Mouse (Mus musculus): ENCODE results near the gene Txnrd1. TPM values are rescaled to one million over a fixed set of nuclear protein-coding genes. Genes with fewer than 3 reads are reported as not detected.
A peak's percentile ranks its signal among the peaks of the same experiment; 100 is the strongest.

The Txnrd1 gene
- polyA plus RNA-seq, 1 experiment, result 50.9 TPM

DNA sequence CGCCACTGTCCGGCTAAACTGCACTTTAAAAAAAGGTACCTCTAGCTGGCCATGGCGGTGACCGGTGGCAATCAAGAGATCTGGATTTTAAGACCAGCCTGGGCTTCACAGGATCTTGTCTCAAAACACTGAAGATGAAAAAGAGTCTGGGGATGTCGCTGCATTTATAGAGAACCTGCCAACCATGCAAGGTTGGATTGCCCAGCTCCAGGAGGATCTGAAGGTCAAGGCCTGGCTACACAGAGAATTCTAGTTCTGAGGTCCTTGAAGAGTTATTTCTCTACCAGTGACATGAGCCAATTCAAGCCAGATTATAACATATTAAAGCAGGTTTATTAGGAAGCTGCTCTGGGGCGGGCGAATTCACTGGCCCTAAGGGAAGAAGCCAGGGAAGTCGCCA is 24.9 kb upstream of the Txnrd1 start:
- 85% methylated on average over 8 of the region's 8 CpGs for WGBS
- no peak for DNase-seq
- TF ChIP-seq POLR2A (IDR thresholded peaks at IDR 0.05; ENCODE audit: borderline replicate concordance, insufficient read depth, low read length) (no peak), CTCF (IDR thresholded peaks at IDR 0.05; ENCODE audit: borderline replicate concordance, insufficient read depth, low read depth, low read length) (no peak)
- no peak overlapping the region for H3K4me3 ChIP-seq (replicated peaks; ENCODE audit: insufficient read depth, low read depth, low read length)
- H3K4me1 ChIP-seq (ENCODE audit: control insufficient read depth, insufficient read depth, low read length), result no peaks in the 10 kb centered on the region; the same call in 1 of the 2 replicates
- no peak overlapping the region for H3K27ac ChIP-seq (ENCODE audit: insufficient read depth, low read length)
- no peaks in the 10 kb centered on the region for H3K27me3 ChIP-seq (ENCODE audit: control insufficient read depth, insufficient read depth, low read length)

DNA sequence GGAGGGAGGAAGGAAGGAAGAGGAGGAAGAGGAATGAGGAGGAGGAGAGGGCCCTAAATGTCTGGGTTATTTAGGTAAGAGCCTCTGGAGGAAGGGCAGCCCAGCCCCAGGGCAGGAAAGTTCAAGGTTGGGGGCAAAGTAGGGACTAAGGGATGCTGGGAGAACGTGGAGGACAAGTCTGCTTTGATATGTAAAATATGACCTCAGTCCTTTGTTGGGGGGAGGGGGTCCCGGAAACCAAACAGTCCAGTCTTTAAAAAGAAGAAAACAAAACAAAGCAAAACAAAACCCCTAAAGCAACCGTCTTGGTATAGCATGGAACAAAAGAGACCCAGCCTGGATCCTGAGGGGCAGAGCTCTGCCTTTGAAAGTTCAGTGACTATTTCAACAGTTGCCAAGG is 24.4 kb upstream of the Txnrd1 start:
- TF ChIP-seq POLR2A (IDR thresholded peaks at IDR 0.05; ENCODE audit: borderline replicate concordance, insufficient read depth, low read length), result no peak
- no peak for TF ChIP-seq CTCF (IDR thresholded peaks at IDR 0.05; ENCODE audit: borderline replicate concordance, insufficient read depth, low read depth, low read length)
- Histone ChIP-seq H3K4me1 (ENCODE audit: control insufficient read depth, insufficient read depth, low read length) (no peaks in the 10 kb centered on the region; the same call in 1 of the 2 replicates), H3K27me3 (ENCODE audit: control insufficient read depth, insufficient read depth, low read length) (no peaks in the 10 kb centered on the region), H3K4me3 (replicated peaks; ENCODE audit: insufficient read depth, low read depth, low read length) (no peak overlapping the region), H3K27ac (ENCODE audit: insufficient read depth, low read length) (no peak overlapping the region)
- DNase-seq, result no peak
- WGBS, result 47% methylated on average over 3 of the region's 3 CpGs

DNA sequence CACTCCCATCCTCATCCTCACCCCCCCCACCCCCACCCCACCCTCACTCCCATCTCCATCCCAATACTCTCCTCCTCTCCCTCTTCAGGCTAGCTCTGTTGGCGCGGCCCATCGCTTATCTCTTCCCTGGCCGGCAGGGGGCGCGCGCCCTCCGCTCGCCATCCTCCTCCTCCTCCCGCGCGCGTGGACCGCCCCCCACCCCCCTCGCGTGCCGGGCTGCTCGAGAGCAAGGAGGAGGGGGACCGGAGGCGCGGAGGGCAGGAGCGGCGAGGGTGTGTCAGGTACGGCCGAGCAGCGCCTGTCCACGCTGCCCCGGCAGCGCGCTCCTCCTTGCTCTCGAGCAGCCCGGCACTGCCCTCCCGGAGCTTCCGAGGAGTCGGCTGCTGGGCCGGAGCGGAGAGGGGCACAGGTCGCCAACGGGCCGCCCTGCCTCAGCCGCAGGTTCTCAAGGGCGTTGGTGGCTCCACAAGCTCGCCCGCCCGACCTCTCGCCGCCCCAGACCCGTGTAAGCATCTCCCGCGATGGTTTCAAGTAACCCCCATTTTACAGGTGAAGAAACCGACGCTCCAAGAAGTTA is 21.8 kb upstream of the Txnrd1 start:
- H3K4me1 ChIP-seq (ENCODE audit: control insufficient read depth, insufficient read depth, low read length), result no peaks in the 10 kb centered on the region; the same call in 1 of the 2 replicates
- TF ChIP-seq CTCF (IDR thresholded peaks at IDR 0.05; ENCODE audit: borderline replicate concordance, insufficient read depth, low read depth, low read length), result peak; percentile 63
- TF ChIP-seq POLR2A (IDR thresholded peaks at IDR 0.05; ENCODE audit: borderline replicate concordance, insufficient read depth, low read length), result no peak
- H3K27ac ChIP-seq (ENCODE audit: insufficient read depth, low read length), result no peak overlapping the region
- H3K4me3 ChIP-seq (replicated peaks; ENCODE audit: insufficient read depth, low read depth, low read length), result peak overlapping the region; percentile 52
- H3K27me3 ChIP-seq (ENCODE audit: control insufficient read depth, insufficient read depth, low read length), result no peaks in the 10 kb centered on the region
- DNase-seq, result peak; percentile 74 to 76
- 6% methylated on average over 46 of the region's 52 CpGs for WGBS

DNA sequence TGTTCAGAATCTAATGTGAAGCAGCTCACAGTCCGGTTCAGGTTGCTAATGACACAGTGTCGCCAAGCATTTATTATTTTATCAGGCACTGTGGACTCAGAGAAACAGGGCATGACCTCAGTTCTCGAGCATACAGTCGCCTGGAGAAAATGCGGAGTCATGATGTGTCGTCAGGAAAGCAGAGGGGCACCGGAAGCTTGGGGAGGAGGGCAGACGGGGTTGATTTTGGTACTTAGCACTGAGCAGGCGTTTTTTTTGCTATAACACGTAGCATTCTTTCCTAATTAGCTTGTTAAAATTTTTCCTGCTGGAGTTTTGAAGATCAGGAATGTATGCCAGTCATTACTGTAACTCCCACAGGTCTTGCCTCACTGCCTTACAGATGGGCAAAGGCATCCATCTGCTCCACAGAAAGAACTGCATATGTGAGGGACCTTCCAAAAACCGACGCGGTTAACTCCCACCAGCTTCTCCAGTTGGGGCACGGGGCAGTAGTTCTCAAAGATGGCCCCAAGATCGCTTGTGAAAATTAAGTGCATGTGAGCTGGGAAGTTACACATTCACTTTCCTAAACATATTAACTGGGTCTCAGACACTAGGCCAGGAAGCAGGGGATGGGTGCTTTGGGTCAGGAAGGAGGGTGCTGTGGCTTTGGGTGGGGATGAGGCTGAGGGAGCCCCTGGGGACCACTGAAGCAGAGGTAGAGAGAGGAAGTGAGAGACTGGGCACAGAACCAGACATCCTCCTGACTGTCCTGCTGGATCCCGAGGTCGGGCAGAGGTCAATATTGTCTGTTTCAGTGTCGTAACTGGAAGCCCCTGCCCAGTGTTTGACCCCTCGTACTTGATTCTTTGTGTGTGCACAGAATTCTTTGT is 19.4 kb upstream of the Txnrd1 start:
- no peak for DNase-seq
- Histone ChIP-seq H3K4me1 (ENCODE audit: control insufficient read depth, insufficient read depth, low read length) (no peaks in the 10 kb centered on the region), H3K27ac (ENCODE audit: insufficient read depth, low read length) (no peak overlapping the region), H3K27me3 (ENCODE audit: control insufficient read depth, insufficient read depth, low read length) (no peaks in the 10 kb centered on the region), H3K4me3 (replicated peaks; ENCODE audit: insufficient read depth, low read depth, low read length) (no peak overlapping the region)
- 70% methylated on average over 19 of the region's 19 CpGs for WGBS
- TF ChIP-seq POLR2A (IDR thresholded peaks at IDR 0.05; ENCODE audit: borderline replicate concordance, insufficient read depth, low read length) (no peak), CTCF (IDR thresholded peaks at IDR 0.05; ENCODE audit: borderline replicate concordance, insufficient read depth, low read depth, low read length) (no peak)

DNA sequence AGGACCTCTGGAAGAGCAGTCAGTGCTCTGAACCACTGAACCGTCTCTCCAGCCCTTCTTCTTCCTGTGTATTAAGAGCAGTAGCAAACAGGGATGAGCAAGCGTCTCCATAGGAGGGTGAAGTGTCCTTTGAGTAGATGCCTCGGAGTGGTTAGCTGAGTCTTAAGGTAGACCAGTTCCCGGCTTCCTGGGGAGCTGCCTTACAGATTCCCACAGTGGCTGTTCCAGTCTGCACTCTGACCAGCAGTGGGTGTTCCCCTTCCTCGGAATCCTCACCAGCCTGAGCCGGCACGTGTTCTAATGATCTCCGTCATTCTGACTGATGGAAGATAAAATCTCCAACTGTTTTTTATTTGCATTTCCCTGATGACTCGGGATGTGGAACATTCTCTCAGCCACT is 17.3 kb upstream of the Txnrd1 start:
- no peaks in the 10 kb centered on the region for H3K4me1 ChIP-seq (ENCODE audit: control insufficient read depth, insufficient read depth, low read length)
- H3K27me3 ChIP-seq (ENCODE audit: control insufficient read depth, insufficient read depth, low read length), result no peaks in the 10 kb centered on the region
- WGBS, result 85% methylated on average over 9 of the region's 9 CpGs
- H3K4me3 ChIP-seq (replicated peaks; ENCODE audit: insufficient read depth, low read depth, low read length), result no peak overlapping the region
- DNase-seq, result no peak
- TF ChIP-seq CTCF (IDR thresholded peaks at IDR 0.05; ENCODE audit: borderline replicate concordance, insufficient read depth, low read depth, low read length) (no peak), POLR2A (IDR thresholded peaks at IDR 0.05; ENCODE audit: borderline replicate concordance, insufficient read depth, low read length) (no peak)
- no peak overlapping the region for H3K27ac ChIP-seq (ENCODE audit: insufficient read depth, low read length)

DNA sequence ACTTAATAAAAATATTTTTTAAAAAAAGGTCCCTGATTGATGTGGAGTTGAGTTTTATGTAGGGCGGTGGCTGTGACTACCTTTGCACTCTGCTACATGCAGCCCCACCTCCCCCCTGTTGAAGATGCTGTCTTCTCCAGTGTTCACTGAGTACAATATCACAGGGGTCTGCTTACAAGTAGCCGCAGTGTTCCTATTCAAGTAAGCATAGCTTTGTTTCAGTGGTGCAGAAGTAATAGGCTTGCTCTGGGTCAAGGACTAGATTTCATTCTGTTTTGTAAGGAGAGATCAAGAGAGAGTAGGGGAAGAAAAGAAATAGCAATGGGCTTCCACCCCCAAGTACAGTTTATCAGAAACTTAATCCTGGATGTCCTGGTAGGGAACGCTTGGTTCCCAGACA is 16.2 kb upstream of the Txnrd1 start:
- no peaks in the 10 kb centered on the region for H3K4me1 ChIP-seq (ENCODE audit: control insufficient read depth, insufficient read depth, low read length)
- H3K27ac ChIP-seq (ENCODE audit: insufficient read depth, low read length), result no peak overlapping the region
- no peak overlapping the region for H3K4me3 ChIP-seq (replicated peaks; ENCODE audit: insufficient read depth, low read depth, low read length)
- H3K27me3 ChIP-seq (ENCODE audit: control insufficient read depth, insufficient read depth, low read length), result no peaks in the 10 kb centered on the region
- no peak for DNase-seq
- 84% methylated on average over 3 of the region's 3 CpGs for WGBS
- TF ChIP-seq POLR2A (IDR thresholded peaks at IDR 0.05; ENCODE audit: borderline replicate concordance, insufficient read depth, low read length) (no peak), CTCF (IDR thresholded peaks at IDR 0.05; ENCODE audit: borderline replicate concordance, insufficient read depth, low read depth, low read length) (no peak)

DNA sequence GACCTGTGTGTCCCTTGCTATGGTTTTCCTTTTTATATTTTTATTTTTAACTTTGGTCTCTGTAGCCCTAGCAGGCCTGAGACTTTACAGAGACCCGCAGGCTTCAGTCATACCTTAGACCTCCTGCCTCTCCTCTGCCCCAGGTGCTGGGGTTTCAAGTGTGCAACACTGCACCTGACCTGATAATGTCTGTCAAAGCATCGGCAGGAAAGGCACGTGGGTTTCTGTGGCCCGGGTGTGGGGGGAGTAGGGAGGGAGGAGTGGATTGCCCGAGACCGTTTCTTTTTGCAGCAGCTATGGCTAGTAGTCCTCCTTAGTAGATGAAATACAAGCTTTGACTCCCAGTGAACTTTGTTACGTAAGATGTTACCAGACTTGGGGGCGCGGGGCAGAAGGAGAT is 15.8 kb upstream of the Txnrd1 start:
- Histone ChIP-seq H3K27ac (ENCODE audit: insufficient read depth, low read length) (no peak overlapping the region), H3K4me1 (ENCODE audit: control insufficient read depth, insufficient read depth, low read length) (no peaks in the 10 kb centered on the region), H3K27me3 (ENCODE audit: control insufficient read depth, insufficient read depth, low read length) (no peaks in the 10 kb centered on the region), H3K4me3 (replicated peaks; ENCODE audit: insufficient read depth, low read depth, low read length) (no peak overlapping the region)
- TF ChIP-seq POLR2A (IDR thresholded peaks at IDR 0.05; ENCODE audit: borderline replicate concordance, insufficient read depth, low read length), result no peak
- TF ChIP-seq CTCF (IDR thresholded peaks at IDR 0.05; ENCODE audit: borderline replicate concordance, insufficient read depth, low read depth, low read length), result no peak
- no peak for DNase-seq
- WGBS, result 77% methylated on average over 9 of the region's 9 CpGs

DNA sequence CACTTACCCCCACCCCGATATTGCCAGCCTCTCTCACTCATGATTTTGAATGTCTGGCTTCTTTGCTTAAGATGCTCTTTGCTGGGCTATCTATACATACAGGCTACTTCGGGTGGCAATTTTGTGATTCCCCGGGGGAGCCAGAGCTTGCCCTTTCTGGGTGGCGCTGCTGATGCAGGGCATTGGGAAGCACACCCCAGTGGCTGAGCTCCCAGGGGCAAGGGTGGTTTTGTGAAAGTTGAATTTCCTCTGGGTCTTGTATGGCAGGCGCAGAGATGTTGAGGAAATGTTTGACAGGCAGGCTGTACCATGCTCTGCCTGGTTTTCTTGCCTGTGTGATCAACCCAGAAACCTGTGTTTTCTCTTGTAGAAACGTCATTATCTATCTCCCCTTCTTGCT is 15.1 kb upstream of the Txnrd1 start:
- Histone ChIP-seq H3K4me1 (ENCODE audit: control insufficient read depth, insufficient read depth, low read length) (no peaks in the 10 kb centered on the region), H3K27ac (ENCODE audit: insufficient read depth, low read length) (no peak overlapping the region), H3K4me3 (replicated peaks; ENCODE audit: insufficient read depth, low read depth, low read length) (no peak overlapping the region), H3K27me3 (ENCODE audit: control insufficient read depth, insufficient read depth, low read length) (no peaks in the 10 kb centered on the region)
- WGBS, result 83% methylated on average over 6 of the region's 6 CpGs
- no peak for DNase-seq
- no peak for TF ChIP-seq CTCF (IDR thresholded peaks at IDR 0.05; ENCODE audit: borderline replicate concordance, insufficient read depth, low read depth, low read length)
- TF ChIP-seq POLR2A (IDR thresholded peaks at IDR 0.05; ENCODE audit: borderline replicate concordance, insufficient read depth, low read length), result no peak

Data from cerebellum, adult 2 months (tissue).